Mouse (Mus musculus): ENCODE measurements at regions not wholly inside any gene's neighbourhood (a gene's known extent, or its start where the extent isn't known, plus 50 kb on each side); places are given as distances from the start of the nearest gene placed in this dataset.

DNA sequence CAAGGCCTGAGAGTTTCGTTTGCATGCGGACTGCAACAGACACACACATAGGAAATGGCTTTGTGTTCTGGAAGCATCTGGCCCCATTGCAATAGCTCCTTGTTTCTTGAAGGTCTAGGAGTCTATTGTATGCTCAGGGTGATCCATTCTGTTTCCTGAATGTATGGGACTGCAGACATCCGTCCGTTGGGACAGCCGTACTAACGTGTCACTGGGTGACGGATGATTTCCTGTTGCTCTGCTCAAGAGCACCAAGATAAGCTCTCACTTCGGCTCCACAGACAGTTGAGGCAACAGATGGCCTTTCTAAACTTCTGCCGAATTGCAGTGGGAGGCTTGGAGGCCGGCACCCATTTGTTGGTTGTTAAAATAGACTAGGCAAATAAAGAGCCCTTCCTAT is 209.9 kb upstream of the Hmga2 start:
- TF ChIP-seq CTCF (IDR thresholded peaks at IDR 0.05; ENCODE audit: insufficient read depth, low read depth, low read length) = no peak
- no peak for TF ChIP-seq POLR2A (IDR thresholded peaks at IDR 0.05; ENCODE audit: insufficient read depth, low read depth, low read length)

Data from olfactory bulb, adult 2 months (tissue).